Mouse (Mus musculus) liver, adult 2 months (tissue): ENCODE data around the gene Myh9.

Source experiments
- CTCF ChIP-seq: fragments of 200-500 bp; IDR thresholded peaks from 2 replicates; pipeline ENCODE4 v1.5.1; 2011; ENCODE audit warnings: low read depth, low read length, control low read depth
- POLR2A ChIP-seq: fragments of 200-500 bp; IDR thresholded peaks from 2 replicates; pipeline ENCODE4 v1.6.1; 2011; ENCODE audit warnings: low read length, control low read depth; ENCODE audit not compliant: insufficient read depth; ENCODE audit errors: extremely low read depth

- TF ChIP-seq CTCF: no peak
- no peak for TF ChIP-seq POLR2A
These were observed 97.3 kb downstream of the Myh9 start for GRCm38 (mm10) chr15:77744632-77745031.
